Mouse (Mus musculus) G1E (cell line): ENCODE data around the gene Mrps26. TPM values are rescaled to one million over a fixed set of nuclear protein-coding genes. Genes with fewer than 3 reads are reported as not detected.

ENCODE experiments used
- ATAC-seq: 2 replicates; pipeline ENCODE4 v1.8.0; 2016; ENCODE audit warnings: mild to moderate bottlenecking; ENCODE audit not compliant: insufficient number of reproducible peaks, poor library complexity, low FRiP score, severe bottlenecking; ENCODE audit errors: extremely low read depth
- DNase-seq: peaks from one replicate; pipeline ENCODE4 v3.0.0; 2012; ENCODE audit warnings: low spot score
- H3K27me3 ChIP-seq: 2 replicates; pipeline ENCODE4 v1.6.1; 2012; ENCODE audit warnings: mild to moderate bottlenecking, low read length, inconsistent platforms; ENCODE audit not compliant: insufficient read depth
- H3K36me3 ChIP-seq: replicated peaks from 2 replicates; pipeline ENCODE3; 2012; ENCODE audit warnings: mild to moderate bottlenecking, inconsistent platforms
- H3K4me1 ChIP-seq: 2 replicates; pipeline ENCODE4 v1.6.1; 2012; ENCODE audit warnings: low read depth, low read length, inconsistent platforms, mixed read lengths; ENCODE audit not compliant: insufficient read depth
- H3K4me3 ChIP-seq: 2 replicates; pipeline ENCODE4 v1.5.1; 2012; ENCODE audit warnings: low read depth, mild to moderate bottlenecking, inconsistent platforms, low read length, moderate library complexity, mixed read lengths
- H3K9me3 ChIP-seq: replicated peaks from 2 replicates; pipeline ENCODE4 v1.6.1; 2012; ENCODE audit warnings: inconsistent platforms
- CTCF ChIP-seq: IDR thresholded peaks from 2 replicates; pipeline ENCODE4 v1.5.1; 2012; ENCODE audit warnings: low read depth, low read length, inconsistent platforms, mixed read lengths
- GATA1 ChIP-seq: IDR thresholded peaks from 2 replicates; pipeline ENCODE4 v1.6.1; 2012; ENCODE audit warnings: borderline replicate concordance, low read length, inconsistent platforms, mixed read lengths
- GATA2 ChIP-seq: IDR thresholded peaks from 2 replicates; pipeline ENCODE4 v1.6.1; 2012; ENCODE audit warnings: low read depth, low read length, inconsistent platforms, borderline replicate concordance
- POLR2AphosphoS5 ChIP-seq: IDR thresholded peaks from 2 replicates; pipeline ENCODE4 v1.6.1; 2012; ENCODE audit warnings: low read depth, low read length, inconsistent platforms; ENCODE audit not compliant: insufficient replicate concordance
- TAL1 ChIP-seq: conservative IDR thresholded peaks from 2 replicates; pipeline ENCODE4 v1.6.1; 2012; ENCODE audit warnings: low read depth, low read length, inconsistent platforms, mixed read lengths
- polyA plus RNA-seq: library from polyadenylated mRNA; stranded (reverse); fragments of >175 nt; gene quantifications from 2 replicates; pipeline ENCODE4 v1.2.3, GENCODE M21; 2012
- total RNA-seq, 2 experiments: library from RNA; stranded (forward) in 1 of 2; stranded (reverse) in 1 of 2; fragments of 200-1000 nt in 1 of 2; fragments of >200 nt in 1 of 2; fragmentation: Nextera tagmentation in 1 of 2; gene quantifications; 2 replicates each; pipeline ENCODE4 v1.2.3; 2014 to 2017

The Mrps26 gene
- total and polyA plus RNA-seq, 3 experiments: 60.6 to 144 (median 75.7) TPM

DNA sequence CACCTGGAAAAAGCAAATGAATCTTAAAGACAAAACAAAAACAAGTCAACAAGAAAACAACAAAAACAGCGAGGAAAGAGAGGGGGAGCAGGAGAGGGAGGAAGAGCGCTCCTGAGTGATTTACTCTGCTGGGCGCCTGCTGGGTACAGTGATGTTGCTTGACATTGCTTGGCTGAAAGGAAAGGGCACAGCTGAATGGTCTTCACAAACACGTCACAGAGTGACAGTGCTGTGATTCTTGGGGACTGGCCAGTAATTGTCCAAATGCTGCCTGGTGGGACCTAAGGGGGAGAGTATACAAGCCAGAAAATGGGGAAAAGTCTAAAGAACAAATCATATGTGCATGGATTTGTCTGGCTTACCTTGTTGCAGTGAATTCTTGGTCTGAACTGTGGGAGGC is 38.7 kb downstream of the Mrps26 start:
- Histone ChIP-seq H3K36me3 (peaks cover 88% of the 10 kb centered on the region), H3K9me3 (no peaks in the 10 kb centered on the region), H3K4me1 (peaks cover 15% of the 10 kb centered on the region), H3K4me3 (no peak overlapping the region), H3K27me3 (no peaks in the 10 kb centered on the region)
- DNase-seq (no peak), ATAC-seq (no peak)
- no peak for TF ChIP-seq GATA2
- TF ChIP-seq POLR2AphosphoS5: no peak
- TF ChIP-seq TAL1: no peak
- TF ChIP-seq CTCF: no peak
- TF ChIP-seq GATA1: no peak

DNA sequence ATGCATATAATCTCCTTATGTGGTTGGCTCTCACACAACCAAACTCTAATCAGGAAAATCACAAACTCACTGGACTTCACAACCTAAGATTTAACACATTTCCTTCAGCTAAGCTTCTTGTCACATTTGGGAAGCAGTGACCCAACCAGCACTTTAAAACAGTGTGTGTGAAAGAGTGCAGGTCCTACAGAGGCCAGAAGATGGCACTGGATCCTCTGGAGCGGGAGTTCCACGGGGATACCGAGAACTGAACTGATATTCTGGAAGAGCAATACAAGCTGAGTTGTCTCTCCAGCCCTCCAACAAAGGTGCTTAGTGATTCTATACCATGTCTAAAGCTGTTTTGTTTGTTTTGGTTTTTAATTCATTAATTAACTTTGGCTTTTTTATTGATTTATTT is 49.5 kb downstream of the Mrps26 start:
- H3K9me3 ChIP-seq: no peaks in the 10 kb centered on the region
- no peaks in the 10 kb centered on the region for H3K27me3 ChIP-seq
- DNase-seq (no peak), ATAC-seq (no peak)
- no peaks in the 10 kb centered on the region for H3K4me1 ChIP-seq
- H3K36me3 ChIP-seq: peaks cover 85% of the 10 kb centered on the region
- no peak overlapping the region for H3K4me3 ChIP-seq
- TF ChIP-seq TAL1: no peak
- TF ChIP-seq GATA2: no peak
- no peak for TF ChIP-seq POLR2AphosphoS5
- no peak for TF ChIP-seq CTCF
- TF ChIP-seq GATA1: no peak

Other genes starting within 250 kb of the Mrps26 start
- gene Cpxm1, start 166.2 kb upstream of the Mrps26 start, total RNA-seq (2014; fragmentation: Nextera tagmentation): 0.29 TPM in 1 of 2 replicates, not detected in the other
- gene Cpxm1, start 166.2 kb upstream of the Mrps26 start, total RNA-seq (2017): not detected in 2 replicates
- not detected in 2 replicates for gene Cpxm1, start 166.2 kb upstream of the Mrps26 start, polyA plus RNA-seq
- gene Gm28372, start 158.5 kb upstream of the Mrps26 start, total RNA-seq (2014; fragmentation: Nextera tagmentation): not detected in 2 replicates
- gene Gm28372, start 158.5 kb upstream of the Mrps26 start, total RNA-seq (2017): not detected in 2 replicates
- gene Gm28372, start 158.5 kb upstream of the Mrps26 start, polyA plus RNA-seq: not detected in 2 replicates
- not detected in 2 replicates for gene 1700020A23Rik, start 158.5 kb upstream of the Mrps26 start, total RNA-seq (2014; fragmentation: Nextera tagmentation)
- gene 1700020A23Rik, start 158.5 kb upstream of the Mrps26 start, total RNA-seq (2017): not detected in 2 replicates
- not detected in 2 replicates for gene 1700020A23Rik, start 158.5 kb upstream of the Mrps26 start, polyA plus RNA-seq
- not detected in 2 replicates for gene Tmem239, start 157.3 kb upstream of the Mrps26 start, total RNA-seq (2014; fragmentation: Nextera tagmentation)
- not detected in 2 replicates for gene Tmem239, start 157.3 kb upstream of the Mrps26 start, total RNA-seq (2017)
- gene Tmem239, start 157.3 kb upstream of the Mrps26 start, polyA plus RNA-seq: not detected in 2 replicates
- 55.2 and 58.9 TPM in 2 replicates for gene Vps16, start 139.4 kb upstream of the Mrps26 start, total RNA-seq (2014; fragmentation: Nextera tagmentation)
- gene Vps16, start 139.4 kb upstream of the Mrps26 start, total RNA-seq (2017): 180 and 190 TPM in 2 replicates
- 12.6 and 20.2 TPM in 2 replicates for gene Vps16, start 139.4 kb upstream of the Mrps26 start, polyA plus RNA-seq
- 16.9 and 17.6 TPM in 2 replicates for gene Pced1a, start 139.0 kb upstream of the Mrps26 start, total RNA-seq (2014; fragmentation: Nextera tagmentation)
- gene Pced1a, start 139.0 kb upstream of the Mrps26 start, total RNA-seq (2017): 13.9 and 20.0 TPM in 2 replicates
- 17.4 and 19.7 TPM in 2 replicates for gene Pced1a, start 139.0 kb upstream of the Mrps26 start, polyA plus RNA-seq
- gene Ptpra, start 113.5 kb upstream of the Mrps26 start, total RNA-seq (2014; fragmentation: Nextera tagmentation): 60.6 and 97.7 TPM in 2 replicates
- gene Ptpra, start 113.5 kb upstream of the Mrps26 start, total RNA-seq (2017): 119 and 127 TPM in 2 replicates
- 11.4 and 22.6 TPM in 2 replicates for gene Ptpra, start 113.5 kb upstream of the Mrps26 start, polyA plus RNA-seq
- not detected in 2 replicates for gene Oxt, start 12.4 kb downstream of the Mrps26 start, total RNA-seq (2014; fragmentation: Nextera tagmentation)
- not detected in 2 replicates for gene Oxt, start 12.4 kb downstream of the Mrps26 start, total RNA-seq (2017)
- gene Oxt, start 12.4 kb downstream of the Mrps26 start, polyA plus RNA-seq: not detected in 2 replicates
- gene Avp, start 18.8 kb downstream of the Mrps26 start, total RNA-seq (2014; fragmentation: Nextera tagmentation): not detected in 2 replicates
- not detected in 2 replicates for gene Avp, start 18.8 kb downstream of the Mrps26 start, total RNA-seq (2017)
- not detected in 2 replicates for gene Avp, start 18.8 kb downstream of the Mrps26 start, polyA plus RNA-seq
- gene Fastkd5, start 66.3 kb downstream of the Mrps26 start, total RNA-seq (2014; fragmentation: Nextera tagmentation): 20.5 and 26.4 TPM in 2 replicates
- gene Fastkd5, start 66.3 kb downstream of the Mrps26 start, total RNA-seq (2017): 27.6 and 29.9 TPM in 2 replicates
- 0.81 and 1.3 TPM in 2 replicates for gene Fastkd5, start 66.3 kb downstream of the Mrps26 start, polyA plus RNA-seq
- 11.2 and 13.0 TPM in 2 replicates for gene Ubox5, start 66.3 kb downstream of the Mrps26 start, total RNA-seq (2014; fragmentation: Nextera tagmentation)
- 9.0 and 9.7 TPM in 2 replicates for gene Ubox5, start 66.3 kb downstream of the Mrps26 start, total RNA-seq (2017)
- gene Ubox5, start 66.3 kb downstream of the Mrps26 start, polyA plus RNA-seq: 2.7 and 3.2 TPM in 2 replicates
- gene Lzts3, start 79.1 kb downstream of the Mrps26 start, total RNA-seq (2014; fragmentation: Nextera tagmentation): 1.2 TPM in 1 of 2 replicates, not detected in the other
- gene Lzts3, start 79.1 kb downstream of the Mrps26 start, total RNA-seq (2017): 0.55 and 0.81 TPM in 2 replicates
- gene Lzts3, start 79.1 kb downstream of the Mrps26 start, polyA plus RNA-seq: 1.1 and 1.2 TPM in 2 replicates
- 18.0 and 29.9 TPM in 2 replicates for gene Ddrgk1, start 100.9 kb downstream of the Mrps26 start, total RNA-seq (2014; fragmentation: Nextera tagmentation)
- gene Ddrgk1, start 100.9 kb downstream of the Mrps26 start, total RNA-seq (2017): 39.3 and 47.4 TPM in 2 replicates
- 66.8 and 67.4 TPM in 2 replicates for gene Ddrgk1, start 100.9 kb downstream of the Mrps26 start, polyA plus RNA-seq
- 11.1 and 12.9 TPM in 2 replicates for gene Itpa, start 103.9 kb downstream of the Mrps26 start, total RNA-seq (2014; fragmentation: Nextera tagmentation)
- 113 and 136 TPM in 2 replicates for gene Itpa, start 103.9 kb downstream of the Mrps26 start, total RNA-seq (2017)
- 4.0 and 10.9 TPM in 2 replicates for gene Itpa, start 103.9 kb downstream of the Mrps26 start, polyA plus RNA-seq
- gene Slc4a11, start 133.8 kb downstream of the Mrps26 start, total RNA-seq (2014; fragmentation: Nextera tagmentation): not detected in 2 replicates
- 0.06 and 0.66 TPM in 2 replicates for gene Slc4a11, start 133.8 kb downstream of the Mrps26 start, total RNA-seq (2017)
- gene Slc4a11, start 133.8 kb downstream of the Mrps26 start, polyA plus RNA-seq: 0.02 TPM in 2 replicates